Mouse (Mus musculus): ENCODE measurements around the gene Slc25a47.

GRCm38 (mm10) chr12:108888632-108889031, 52.8 kb downstream of the Slc25a47 start:
- TF ChIP-seq CTCF (IDR thresholded peaks at IDR 0.05) (no peak), POLR2A (IDR thresholded peaks at IDR 0.05; ENCODE audit: insufficient read depth, low read depth, low read length) (no peak), EP300 (IDR thresholded peaks at IDR 0.05; ENCODE audit: insufficient read depth, low read depth, low read length) (no peak)

Data from heart, adult 2 months (tissue).